Mouse (Mus musculus): ENCODE data around the gene Frat1.

DNA sequence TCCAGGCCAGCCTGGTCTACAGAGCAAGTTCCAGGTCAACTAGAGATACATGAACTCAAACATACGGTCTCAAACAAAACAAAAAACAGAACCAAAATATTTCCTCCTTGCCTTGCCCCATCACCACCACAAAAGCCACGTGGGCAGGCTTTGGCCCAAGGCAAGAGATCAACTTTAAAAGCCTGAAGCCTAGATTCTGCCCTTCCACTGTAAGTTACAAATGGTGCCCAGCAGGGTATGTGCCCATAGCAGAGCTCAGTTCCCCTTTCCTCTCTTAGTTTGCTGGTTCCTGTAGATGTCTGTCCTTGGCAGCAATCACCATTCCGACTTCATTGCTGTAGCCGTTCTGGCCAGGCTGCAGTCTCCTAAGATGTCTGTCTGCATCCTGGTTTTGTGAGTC is 12.9 kb downstream of the Frat1 start:
- no peak for TF ChIP-seq POLR2A (IDR thresholded peaks at IDR 0.05; ENCODE audit: low read depth, low read length)
- no peak for TF ChIP-seq CTCF (conservative IDR thresholded peaks at IDR 0.05; ENCODE audit: insufficient read depth, insufficient read length, low read depth, low read length)

All from kidney, adult 2 months (tissue).